Mouse (Mus musculus) small intestine, adult 2 months (tissue): ENCODE measurements at regions not wholly inside any gene's neighbourhood (a gene's known extent, or its start where the extent isn't known, plus 50 kb on each side); places are given as distances from the start of the nearest gene placed in this dataset.

Experiments
- H3K27ac ChIP-seq: fragments of 200-500 bp; 2 replicates; pipeline ENCODE4 v1.5.1; 2012; ENCODE audit warnings: low read depth, low read length, control low read depth, inconsistent platforms; ENCODE audit not compliant: insufficient read depth
- H3K27me3 ChIP-seq: fragments of 200-500 bp; 2 replicates; pipeline ENCODE4 v1.6.1; 2012; ENCODE audit warnings: mild to moderate bottlenecking, moderate library complexity, low read length, inconsistent platforms; ENCODE audit not compliant: control insufficient read depth, insufficient read depth
- H3K36me3 ChIP-seq: fragments of 200-500 bp; 2 replicates; pipeline ENCODE4 v1.6.1; 2012; ENCODE audit warnings: mild to moderate bottlenecking, low read length, control low read depth, inconsistent platforms; ENCODE audit not compliant: control insufficient read depth, insufficient read depth
- H3K4me1 ChIP-seq: fragments of 200-500 bp; 2 replicates; pipeline ENCODE4 v1.6.1; 2012; ENCODE audit warnings: low read length, inconsistent platforms, mixed read lengths; ENCODE audit not compliant: control insufficient read depth, insufficient read depth, insufficient read length
- H3K4me3 ChIP-seq: fragments of 200-500 bp; 2 replicates; pipeline ENCODE4 v1.5.1; 2012; ENCODE audit warnings: low read depth, mild to moderate bottlenecking, control low read depth, inconsistent platforms, low read length, moderate library complexity
- CTCF ChIP-seq: fragments of 200-500 bp; IDR thresholded peaks from 2 replicates; pipeline ENCODE4 v1.5.1; 2012; ENCODE audit warnings: low read depth, mild to moderate bottlenecking, control low read depth, inconsistent platforms, low read length, moderate library complexity, mixed read lengths; ENCODE audit not compliant: insufficient replicate concordance, insufficient read length; ENCODE audit errors: extremely low read depth
- POLR2A ChIP-seq: fragments of 200-500 bp; IDR thresholded peaks from 2 replicates; pipeline ENCODE4 v1.6.1; 2012; ENCODE audit warnings: low read depth, mild to moderate bottlenecking, control low read depth, inconsistent platforms, low read length, moderate library complexity
- WGBS: fragments of 180-500 bp; shearing (Covaris S2); methylation state at CpG from one replicate; pipeline ENCODE4 v1.1.7; 2018; 5-methylcytosine and 5-hydroxymethylcytosine counted together

DNA sequence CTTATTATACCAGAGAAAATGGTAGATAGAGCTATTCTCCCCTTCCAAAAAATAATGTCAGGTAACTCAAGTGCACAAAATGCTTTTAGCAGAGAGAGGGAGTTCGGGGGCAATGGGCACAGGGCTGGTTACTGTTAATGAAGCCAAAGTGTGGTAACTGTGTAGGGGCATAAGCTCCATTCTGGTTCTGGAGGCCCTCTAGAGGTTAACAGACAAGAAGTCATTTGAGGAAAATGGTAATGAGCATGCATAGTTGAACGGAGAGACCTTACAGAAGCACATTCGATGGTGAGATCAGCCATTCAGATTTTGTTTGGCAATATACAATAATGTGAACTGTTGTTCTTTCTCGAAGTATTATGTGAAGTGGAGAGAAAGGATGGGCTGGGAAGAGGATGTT is 1479.4 kb downstream of the Slc22a22 start:
- 74% methylated on average over 4 of the region's 4 CpGs for WGBS

DNA sequence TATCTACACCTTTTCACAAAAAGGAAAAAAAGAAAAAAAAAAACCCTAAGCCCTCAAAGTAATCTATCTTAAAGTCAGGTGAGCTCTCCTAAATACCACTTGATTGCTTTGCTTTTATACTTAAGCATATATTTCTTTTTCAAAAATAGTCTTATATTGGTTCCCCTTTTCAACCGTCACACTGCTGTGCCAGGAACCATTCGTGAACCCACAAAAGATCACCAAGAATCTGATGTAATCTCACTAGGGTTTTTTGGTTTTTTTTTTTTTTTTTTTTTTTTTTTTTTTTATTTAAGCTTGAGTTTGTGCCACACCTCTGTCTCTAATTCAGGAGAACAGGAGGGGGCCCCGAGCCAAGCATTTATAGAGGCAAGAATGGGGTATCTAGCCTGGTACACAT is 1482.7 kb downstream of the Slc22a22 start:
- no peaks in the 10 kb centered on the region for H3K4me1 ChIP-seq
- H3K36me3 ChIP-seq, result no peaks in the 10 kb centered on the region
- no peak overlapping the region for H3K4me3 ChIP-seq
- no peak overlapping the region for H3K27ac ChIP-seq
- H3K27me3 ChIP-seq, result no peaks in the 10 kb centered on the region
- 67% methylated on average over 3 of the region's 3 CpGs for WGBS
- TF ChIP-seq CTCF (no peak), POLR2A (no peak)

More for the DNA sequence above, 1479.4 kb downstream of the Slc22a22 start:
- Histone ChIP-seq H3K4me1 (no peaks in the 10 kb centered on the region), H3K27ac (no peak overlapping the region), H3K27me3 (no peaks in the 10 kb centered on the region), H3K36me3 (no peaks in the 10 kb centered on the region), H3K4me3 (no peak overlapping the region)
- no peak for TF ChIP-seq CTCF
- no peak for TF ChIP-seq POLR2A

DNA sequence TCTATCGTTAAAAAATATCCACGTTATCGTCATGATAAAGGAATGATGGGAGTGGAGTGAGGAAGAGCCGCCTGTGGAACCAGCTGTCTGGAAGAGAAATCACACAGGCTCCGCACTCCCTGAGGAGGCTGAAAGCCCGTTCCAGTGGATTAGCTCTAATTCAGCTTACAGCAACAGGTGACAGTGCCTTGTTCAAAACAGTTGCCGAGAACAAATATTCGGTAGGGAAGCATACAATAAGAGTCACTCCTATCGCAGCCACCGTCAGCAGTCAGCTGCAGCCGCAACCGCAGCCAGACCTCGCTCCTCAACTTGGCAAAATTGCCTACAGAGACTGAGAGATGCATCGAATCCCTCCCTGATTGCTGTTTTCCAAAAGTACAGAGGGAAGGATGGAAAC is 1501.6 kb downstream of the Slc22a22 start:
- Histone ChIP-seq H3K27me3 (no peaks in the 10 kb centered on the region), H3K4me3 (no peak overlapping the region), H3K27ac (no peak overlapping the region), H3K36me3 (no peaks in the 10 kb centered on the region), H3K4me1 (no peaks in the 10 kb centered on the region)
- no peak for TF ChIP-seq POLR2A
- no peak for TF ChIP-seq CTCF
- 78% methylated on average over 14 of the region's 14 CpGs for whole genome bisulfite sequencing

DNA sequence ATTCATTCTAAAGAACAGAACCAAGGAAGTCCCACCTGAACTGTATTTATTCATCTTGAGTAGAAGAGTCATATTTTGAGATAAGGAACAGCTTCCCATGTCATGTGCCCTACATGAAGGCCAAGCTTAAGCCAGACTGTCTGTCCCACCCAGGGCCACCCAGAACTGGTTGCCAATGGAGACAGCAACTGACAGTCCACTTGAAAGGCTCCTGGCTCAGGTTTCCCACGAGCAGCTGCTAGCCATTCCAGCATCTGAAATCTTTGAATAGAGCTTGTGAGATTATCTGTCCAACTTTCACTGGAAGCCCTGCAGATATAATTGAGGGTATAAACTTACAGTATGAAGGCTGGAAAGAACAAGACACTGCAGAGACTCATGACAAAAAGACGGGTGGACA is 1510.6 kb downstream of the Slc22a22 start:
- Histone ChIP-seq H3K27me3 (no peaks in the 10 kb centered on the region), H3K36me3 (no peaks in the 10 kb centered on the region), H3K4me3 (no peak overlapping the region), H3K27ac (no peak overlapping the region), H3K4me1 (no peaks in the 10 kb centered on the region)
- WGBS, result 39% methylated on average over 2 of the region's 2 CpGs
- TF ChIP-seq POLR2A, result no peak
- TF ChIP-seq CTCF, result no peak

DNA sequence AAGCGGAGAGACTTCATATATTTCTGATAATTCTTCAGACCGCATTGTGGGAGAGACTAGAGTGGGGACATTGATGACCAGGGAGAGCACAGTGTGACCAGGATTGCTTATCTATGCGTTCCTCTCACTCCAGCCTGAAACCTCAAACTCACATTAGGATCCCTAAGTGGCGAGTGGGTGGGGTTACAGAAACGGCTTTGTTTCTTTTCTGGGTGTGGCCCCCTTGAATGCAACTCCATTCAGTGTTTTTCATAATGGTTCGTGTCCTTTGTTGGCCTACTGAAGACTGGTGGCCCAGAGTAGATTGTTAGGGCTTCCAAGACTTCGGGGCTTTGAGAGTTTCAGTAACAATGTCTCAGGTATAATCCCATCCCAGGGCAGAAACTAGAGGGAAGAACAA is 1512.1 kb downstream of the Slc22a22 start:
- 60% methylated on average over 7 of the region's 7 CpGs for WGBS
- Histone ChIP-seq H3K27ac (no peak overlapping the region), H3K36me3 (no peaks in the 10 kb centered on the region), H3K27me3 (no peaks in the 10 kb centered on the region), H3K4me3 (no peak overlapping the region), H3K4me1 (no peaks in the 10 kb centered on the region)
- TF ChIP-seq POLR2A (no peak), CTCF (no peak)

DNA sequence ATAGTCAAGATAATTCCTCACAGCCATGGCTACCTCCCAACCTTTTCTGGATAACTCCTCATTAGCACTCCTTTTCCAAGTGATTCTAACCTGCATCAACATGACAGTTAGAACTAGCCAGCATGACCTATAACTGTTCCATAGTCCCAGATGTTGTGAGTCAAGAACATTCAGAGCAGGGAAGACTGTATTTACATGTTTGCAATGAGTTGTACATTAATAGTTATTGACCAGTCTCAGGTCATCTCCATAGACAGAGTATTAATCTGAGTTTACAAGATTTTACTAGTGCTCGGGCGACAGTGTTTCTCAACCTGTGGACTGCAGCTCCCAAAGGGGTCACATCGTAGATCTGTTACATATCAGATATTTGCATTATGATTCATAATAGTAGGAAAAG is 1515.3 kb downstream of the Slc22a22 start:
- no peak overlapping the region for H3K4me3 ChIP-seq
- 73% methylated on average over 3 of the region's 3 CpGs for WGBS
- H3K4me1 ChIP-seq, result no peaks in the 10 kb centered on the region
- H3K27me3 ChIP-seq, result no peaks in the 10 kb centered on the region
- H3K27ac ChIP-seq, result no peak overlapping the region
- H3K36me3 ChIP-seq, result no peaks in the 10 kb centered on the region
- TF ChIP-seq POLR2A (no peak), CTCF (no peak)
